Mouse (Mus musculus): Measurements from ENCODE around the gene Fam173b. TPM values are rescaled to one million over a fixed set of nuclear protein-coding genes. Genes with fewer than 3 reads are reported as not detected.
A peak's percentile ranks its signal among the peaks of the same experiment; 100 is the strongest.

The Fam173b gene
- polyA plus RNA-seq, 1 experiment from 2014 or later = 16.6 TPM

- 85% methylated on average over 13 of the region's 13 CpGs for WGBS
- Histone ChIP-seq H3K9ac (ENCODE audit: low read length) (peak overlapping the region; percentile 93), H3K36me3 (ENCODE audit: control insufficient read depth, insufficient read depth, low read length) (peaks cover 2% of the 10 kb centered on the region; the same call in 1 of the 2 replicates)
Measured at GRCm38 (mm10) chr15:31603113-31603512, 1.5 kb downstream of the Fam173b start.

DNA sequence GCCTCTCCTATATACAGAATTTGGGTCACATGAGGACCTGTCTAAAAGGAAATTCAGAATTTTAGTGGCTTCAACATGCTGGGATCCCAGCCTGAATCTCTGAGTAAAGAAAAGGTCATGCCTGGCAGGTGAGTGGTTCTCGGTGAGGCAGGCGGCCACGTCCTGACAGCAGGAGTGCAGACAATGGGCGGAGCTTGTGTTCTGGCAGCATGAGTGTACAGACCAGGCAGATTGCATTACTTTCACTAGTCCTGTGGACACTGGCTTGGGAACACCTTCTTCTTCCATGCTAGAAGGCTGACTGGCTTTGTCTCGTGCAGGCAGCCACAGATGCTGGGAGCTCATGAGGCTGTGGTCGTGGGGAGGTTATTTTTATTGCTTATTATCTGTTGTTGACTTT is 5.2 kb downstream of the Fam173b start:
- no peaks in the 10 kb centered on the region for H3K9me3 ChIP-seq (ENCODE audit: control insufficient read depth, low read length)
- H3K4me1 ChIP-seq (ENCODE audit: control insufficient read depth in 2 of 2, insufficient read depth in 2 of 2, low read length in 2 of 2) = peaks cover 5 to 15% of the 10 kb centered on the region in 2 experiments; a peak in 3 of 4 replicates
- H3K4me3 ChIP-seq (ENCODE audit: control insufficient read depth in 1 of 2, insufficient read depth in 1 of 2, low read depth in 1 of 2, low read length in 2 of 2) = no peak overlapping the region
- H3K36me3 ChIP-seq (ENCODE audit: control insufficient read depth, insufficient read depth, low read length) = peaks cover 22% of the 10 kb centered on the region; the same call in 1 of the 2 replicates
- H3K9ac ChIP-seq (ENCODE audit: low read length) = 0 out of 2 replicates have a peak overlapping the region, but pooled peaks have one; percentile 10
- no peaks in the 10 kb centered on the region for H3K27me3 ChIP-seq (ENCODE audit: control insufficient read depth, insufficient read depth, low read length)
- no peak for ATAC-seq (ENCODE audit: insufficient number of reproducible peaks, insufficient read depth, low FRiP score, low read depth)
- 56% methylated on average over 6 of the region's 6 CpGs for WGBS
- no peak overlapping the region for H3K27ac ChIP-seq (replicated peaks in 1 of 2; ENCODE audit: control insufficient read depth in 1 of 2, insufficient read depth in 1 of 2, low read depth in 2 of 2, low read length in 2 of 2)
- no peak overlapping the region for H3K4me2 ChIP-seq (ENCODE audit: low read length)

More at GRCm38 (mm10) chr15:31603113-31603512, 1.5 kb downstream of the Fam173b start:
- Histone ChIP-seq H3K27me3 (ENCODE audit: control insufficient read depth, insufficient read depth, low read length) (no peaks in the 10 kb centered on the region), H3K4me1 (ENCODE audit: control insufficient read depth in 2 of 2, insufficient read depth in 2 of 2, low read length in 2 of 2) (peaks cover 9 to 35% of the 10 kb centered on the region in 2 experiments), H3K4me3 (ENCODE audit: control insufficient read depth in 1 of 2, insufficient read depth in 1 of 2, low read depth in 1 of 2, low read length in 2 of 2) (peak overlapping the region in 1 of 2 experiments; percentile 84; a peak in 1 of 4 replicates), H3K27ac (replicated peaks in 1 of 2; ENCODE audit: control insufficient read depth in 1 of 2, insufficient read depth in 1 of 2, low read depth in 2 of 2, low read length in 2 of 2) (no peak overlapping the region), H3K9me3 (ENCODE audit: control insufficient read depth, low read length) (no peaks in the 10 kb centered on the region), H3K4me2 (ENCODE audit: low read length) (peak overlapping the region; percentile 80)
- no peak for ATAC-seq (ENCODE audit: insufficient number of reproducible peaks, insufficient read depth, low FRiP score, low read depth)

DNA sequence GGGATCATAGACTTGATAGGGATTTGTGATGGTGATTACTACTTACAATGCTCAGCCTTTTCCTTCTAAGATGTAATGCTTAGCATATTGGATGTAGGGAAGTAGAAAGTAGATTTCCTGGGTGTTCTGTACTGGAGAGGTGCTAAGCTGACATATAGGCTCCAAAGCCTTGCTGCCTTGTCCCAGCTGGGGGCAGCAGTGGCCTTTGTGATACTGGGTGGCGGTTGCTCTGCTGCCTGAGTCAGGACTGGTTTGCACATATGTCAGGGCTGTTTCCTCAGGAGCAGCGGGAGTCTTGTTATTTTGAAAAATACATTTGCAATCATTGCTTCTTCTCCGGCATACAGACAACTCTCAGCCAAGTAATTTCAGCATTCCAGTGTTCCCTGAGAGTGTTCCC is 9.4 kb downstream of the Fam173b start:
- Histone ChIP-seq H3K4me2 (ENCODE audit: low read length) (no peak overlapping the region), H3K4me1 (ENCODE audit: control insufficient read depth in 2 of 2, insufficient read depth in 2 of 2, low read length in 2 of 2) (peaks cover 2 to 7% of the 10 kb centered on the region in 2 experiments; a peak in 3 of 4 replicates), H3K9ac (ENCODE audit: low read length) (no peak overlapping the region), H3K9me3 (ENCODE audit: control insufficient read depth, low read length) (no peaks in the 10 kb centered on the region), H3K27me3 (ENCODE audit: control insufficient read depth, insufficient read depth, low read length) (no peaks in the 10 kb centered on the region), H3K4me3 (ENCODE audit: control insufficient read depth in 1 of 2, insufficient read depth in 1 of 2, low read depth in 1 of 2, low read length in 2 of 2) (no peak overlapping the region), H3K36me3 (ENCODE audit: control insufficient read depth, insufficient read depth, low read length) (peaks cover 30% of the 10 kb centered on the region; the same call in 1 of the 2 replicates), H3K27ac (replicated peaks in 1 of 2; ENCODE audit: control insufficient read depth in 1 of 2, insufficient read depth in 1 of 2, low read depth in 2 of 2, low read length in 2 of 2) (no peak overlapping the region)
- no peak for ATAC-seq (ENCODE audit: insufficient number of reproducible peaks, insufficient read depth, low FRiP score, low read depth)
- 75% methylated on average over 3 of the region's 3 CpGs for WGBS

GRCm38 (mm10) chr15:31611976-31612375 is 10.3 kb downstream of the Fam173b start:
- Histone ChIP-seq H3K27me3 (ENCODE audit: control insufficient read depth, insufficient read depth, low read length) (no peaks in the 10 kb centered on the region), H3K4me3 (ENCODE audit: control insufficient read depth in 1 of 2, insufficient read depth in 1 of 2, low read depth in 1 of 2, low read length in 2 of 2) (no peak overlapping the region), H3K9me3 (ENCODE audit: control insufficient read depth, low read length) (no peaks in the 10 kb centered on the region), H3K9ac (ENCODE audit: low read length) (no peak overlapping the region), H3K4me2 (ENCODE audit: low read length) (no peak overlapping the region), H3K36me3 (ENCODE audit: control insufficient read depth, insufficient read depth, low read length) (peaks cover 35% of the 10 kb centered on the region), H3K4me1 (ENCODE audit: control insufficient read depth in 2 of 2, insufficient read depth in 2 of 2, low read length in 2 of 2) (peaks cover under 1 to 3% of the 10 kb centered on the region in 2 experiments; a peak in 3 of 4 replicates), H3K27ac (replicated peaks in 1 of 2; ENCODE audit: control insufficient read depth in 1 of 2, insufficient read depth in 1 of 2, low read depth in 2 of 2, low read length in 2 of 2) (no peak overlapping the region)
- 92% methylated on average over 4 of the region's 4 CpGs for WGBS
- no peak for ATAC-seq (ENCODE audit: insufficient number of reproducible peaks, insufficient read depth, low FRiP score, low read depth)

DNA sequence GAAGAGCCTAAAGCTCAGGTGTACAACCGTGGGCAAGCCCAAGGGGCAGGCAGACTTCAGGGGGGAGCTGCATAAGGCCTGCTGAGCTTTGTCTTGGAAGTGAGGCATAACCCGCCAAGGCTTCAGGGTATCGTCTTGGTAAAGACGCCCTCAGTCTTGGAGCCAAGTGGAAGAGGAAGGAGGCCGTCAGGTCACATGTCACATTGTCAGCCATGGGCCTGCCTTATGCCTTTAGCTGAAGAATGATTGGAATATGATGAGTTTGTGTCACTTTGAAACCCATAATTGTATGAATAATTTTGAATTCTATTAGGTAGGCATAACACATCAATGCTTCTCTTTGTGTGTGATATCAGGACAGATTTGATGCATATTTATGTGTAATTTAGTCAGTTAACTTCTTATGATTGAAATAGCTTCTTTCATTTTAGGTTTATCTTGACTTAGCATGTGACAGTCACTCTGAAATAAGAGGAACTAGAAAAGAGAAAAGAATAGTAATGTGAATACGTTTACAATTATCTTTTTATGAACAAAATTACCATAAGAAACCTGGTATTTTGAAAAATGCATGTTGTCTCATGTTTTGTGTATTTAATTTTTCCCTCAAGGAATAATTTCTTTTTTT is 12.3 kb downstream of the Fam173b start:
- Histone ChIP-seq H3K27me3 (ENCODE audit: control insufficient read depth, insufficient read depth, low read length) (no peaks in the 10 kb centered on the region), H3K36me3 (ENCODE audit: control insufficient read depth, insufficient read depth, low read length) (peaks cover 48% of the 10 kb centered on the region), H3K27ac (replicated peaks in 1 of 2; ENCODE audit: control insufficient read depth in 1 of 2, insufficient read depth in 1 of 2, low read depth in 2 of 2, low read length in 2 of 2) (no peak overlapping the region), H3K4me1 (ENCODE audit: control insufficient read depth in 2 of 2, insufficient read depth in 2 of 2, low read length in 2 of 2) (no peaks in the 10 kb centered on the region), H3K4me3 (ENCODE audit: control insufficient read depth in 1 of 2, insufficient read depth in 1 of 2, low read depth in 1 of 2, low read length in 2 of 2) (no peak overlapping the region), H3K9ac (ENCODE audit: low read length) (no peak overlapping the region), H3K9me3 (ENCODE audit: control insufficient read depth, low read length) (no peaks in the 10 kb centered on the region), H3K4me2 (ENCODE audit: low read length) (no peak overlapping the region)
- 82% methylated on average over 6 of the region's 6 CpGs for WGBS
- no peak for ATAC-seq (ENCODE audit: insufficient number of reproducible peaks, insufficient read depth, low FRiP score, low read depth)

DNA sequence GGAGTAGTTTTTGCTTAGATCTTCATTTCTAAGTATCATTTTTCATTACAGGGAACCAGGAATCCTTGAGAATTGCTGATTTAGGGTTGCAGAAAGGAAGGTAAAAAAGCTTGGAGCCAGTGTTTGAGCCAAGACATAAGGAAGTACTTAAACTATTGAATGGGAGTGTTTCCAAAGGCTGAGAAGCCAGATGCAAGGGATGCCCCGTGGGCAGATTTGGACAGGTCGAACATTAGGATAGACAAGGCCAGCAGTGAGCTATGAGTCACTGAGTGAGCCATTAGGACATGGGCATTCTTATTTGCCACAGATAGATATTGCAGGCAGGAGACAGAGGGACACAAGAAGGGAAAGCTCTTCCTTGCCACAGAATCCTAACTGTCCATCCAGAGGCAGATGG is 13.0 kb downstream of the Fam173b start:
- Histone ChIP-seq H3K4me3 (ENCODE audit: control insufficient read depth in 1 of 2, insufficient read depth in 1 of 2, low read depth in 1 of 2, low read length in 2 of 2) (no peak overlapping the region), H3K36me3 (ENCODE audit: control insufficient read depth, insufficient read depth, low read length) (peaks cover 47% of the 10 kb centered on the region), H3K27me3 (ENCODE audit: control insufficient read depth, insufficient read depth, low read length) (no peaks in the 10 kb centered on the region), H3K4me1 (ENCODE audit: control insufficient read depth in 2 of 2, insufficient read depth in 2 of 2, low read length in 2 of 2) (no peaks in the 10 kb centered on the region), H3K4me2 (ENCODE audit: low read length) (no peak overlapping the region), H3K9ac (ENCODE audit: low read length) (no peak overlapping the region), H3K9me3 (ENCODE audit: control insufficient read depth, low read length) (no peaks in the 10 kb centered on the region), H3K27ac (replicated peaks in 1 of 2; ENCODE audit: control insufficient read depth in 1 of 2, insufficient read depth in 1 of 2, low read depth in 2 of 2, low read length in 2 of 2) (no peak overlapping the region)
- WGBS = 87% methylated on average over 2 of the region's 2 CpGs
- ATAC-seq (ENCODE audit: insufficient number of reproducible peaks, insufficient read depth, low FRiP score, low read depth) = no peak

GRCm38 (mm10) chr15:31617261-31617660 is 15.6 kb downstream of the Fam173b start:
- WGBS = 91% methylated on average over 9 of the region's 9 CpGs
- no peaks in the 10 kb centered on the region for H3K4me1 ChIP-seq (ENCODE audit: control insufficient read depth in 2 of 2, insufficient read depth in 2 of 2, low read length in 2 of 2)
- no peaks in the 10 kb centered on the region for H3K9me3 ChIP-seq (ENCODE audit: control insufficient read depth, low read length)
- peaks cover 42% of the 10 kb centered on the region for H3K36me3 ChIP-seq (ENCODE audit: control insufficient read depth, insufficient read depth, low read length)
- no peaks in the 10 kb centered on the region for H3K27me3 ChIP-seq (ENCODE audit: control insufficient read depth, insufficient read depth, low read length)
- H3K9ac ChIP-seq (ENCODE audit: low read length) = no peak overlapping the region
- no peak overlapping the region for H3K4me2 ChIP-seq (ENCODE audit: low read length)
- H3K27ac ChIP-seq (replicated peaks in 1 of 2; ENCODE audit: control insufficient read depth in 1 of 2, insufficient read depth in 1 of 2, low read depth in 2 of 2, low read length in 2 of 2) = no peak overlapping the region
- no peak overlapping the region for H3K4me3 ChIP-seq (ENCODE audit: control insufficient read depth in 1 of 2, insufficient read depth in 1 of 2, low read depth in 1 of 2, low read length in 2 of 2)
- ATAC-seq (ENCODE audit: insufficient number of reproducible peaks, insufficient read depth, low FRiP score, low read depth) = no peak

DNA sequence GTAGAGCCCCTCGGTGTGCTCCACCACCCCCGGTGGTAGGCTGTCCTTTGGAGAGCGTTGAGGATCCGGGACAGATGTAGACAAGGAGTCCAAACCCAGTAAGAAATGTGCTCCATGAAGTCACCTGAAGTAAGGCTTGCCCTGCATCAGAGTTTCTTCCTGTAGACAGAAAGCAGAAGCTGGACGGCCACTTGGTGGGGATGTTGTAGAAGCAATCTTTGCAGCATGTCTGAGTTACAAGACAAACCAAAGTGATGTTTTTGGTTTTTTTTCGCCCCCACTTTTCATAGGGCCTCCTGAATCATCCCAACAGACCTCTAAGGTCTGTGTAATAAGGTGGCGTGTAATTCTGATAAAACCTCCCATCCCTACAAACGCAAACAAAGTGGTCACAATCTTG is 17.9 kb downstream of the Fam173b start:
- no peak overlapping the region for H3K4me3 ChIP-seq (ENCODE audit: control insufficient read depth in 1 of 2, insufficient read depth in 1 of 2, low read depth in 1 of 2, low read length in 2 of 2)
- H3K27me3 ChIP-seq (ENCODE audit: control insufficient read depth, insufficient read depth, low read length) = no peaks in the 10 kb centered on the region
- H3K9me3 ChIP-seq (ENCODE audit: control insufficient read depth, low read length) = no peaks in the 10 kb centered on the region
- H3K4me2 ChIP-seq (ENCODE audit: low read length) = no peak overlapping the region
- H3K27ac ChIP-seq (replicated peaks in 1 of 2; ENCODE audit: control insufficient read depth in 1 of 2, insufficient read depth in 1 of 2, low read depth in 2 of 2, low read length in 2 of 2) = no peak overlapping the region
- WGBS = 90% methylated on average over 8 of the region's 8 CpGs
- H3K36me3 ChIP-seq (ENCODE audit: control insufficient read depth, insufficient read depth, low read length) = peaks cover 39% of the 10 kb centered on the region
- ATAC-seq (ENCODE audit: insufficient number of reproducible peaks, insufficient read depth, low FRiP score, low read depth) = no peak
- no peaks in the 10 kb centered on the region for H3K4me1 ChIP-seq (ENCODE audit: control insufficient read depth in 2 of 2, insufficient read depth in 2 of 2, low read length in 2 of 2)
- no peak overlapping the region for H3K9ac ChIP-seq (ENCODE audit: low read length)
